Mouse (Mus musculus) embryo, embryonic 11 days (tissue): ENCODE data around the gene Flnb.

Experiments used
- DNase-seq: peaks from one replicate; pipeline ENCODE4 v3.0.0-alpha.2; 2015

Gene Flnb

DNA sequence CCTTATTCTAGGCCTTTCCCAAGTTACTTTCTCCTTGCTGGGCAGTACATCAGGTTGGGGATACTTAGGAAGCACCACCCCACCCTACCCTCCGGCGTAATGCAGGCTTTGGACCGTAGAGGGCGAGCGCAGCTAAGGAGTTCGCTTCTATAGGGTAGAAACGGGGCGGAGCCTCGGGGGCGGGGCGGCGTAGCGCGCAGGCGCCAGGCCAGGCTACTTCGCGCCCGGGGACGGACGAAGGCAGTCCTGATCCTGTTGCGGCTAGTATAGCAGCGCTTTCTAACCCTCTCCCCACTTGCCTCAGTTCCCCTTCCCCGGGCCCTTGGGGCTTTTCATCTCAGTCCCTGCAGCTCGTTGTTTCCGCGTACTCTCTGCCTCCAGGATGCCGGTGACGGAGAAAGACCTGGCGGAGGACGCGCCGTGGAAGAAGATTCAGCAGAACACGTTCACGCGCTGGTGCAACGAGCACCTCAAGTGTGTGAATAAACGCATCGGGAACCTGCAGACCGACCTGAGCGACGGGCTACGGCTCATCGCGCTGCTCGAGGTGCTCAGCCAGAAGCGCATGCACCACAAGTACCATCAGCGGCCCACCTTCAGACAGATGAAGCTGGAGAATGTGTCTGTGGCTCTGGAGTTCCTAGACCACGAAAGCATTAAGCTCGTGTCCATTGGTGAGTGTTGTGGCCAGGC is at the start of gene Flnb:
Gene Flnb (plus strand): TSS at position 188 of the 693 bp plus-strand sequence.
- peak; percentile 96 for DNase-seq

DNA sequence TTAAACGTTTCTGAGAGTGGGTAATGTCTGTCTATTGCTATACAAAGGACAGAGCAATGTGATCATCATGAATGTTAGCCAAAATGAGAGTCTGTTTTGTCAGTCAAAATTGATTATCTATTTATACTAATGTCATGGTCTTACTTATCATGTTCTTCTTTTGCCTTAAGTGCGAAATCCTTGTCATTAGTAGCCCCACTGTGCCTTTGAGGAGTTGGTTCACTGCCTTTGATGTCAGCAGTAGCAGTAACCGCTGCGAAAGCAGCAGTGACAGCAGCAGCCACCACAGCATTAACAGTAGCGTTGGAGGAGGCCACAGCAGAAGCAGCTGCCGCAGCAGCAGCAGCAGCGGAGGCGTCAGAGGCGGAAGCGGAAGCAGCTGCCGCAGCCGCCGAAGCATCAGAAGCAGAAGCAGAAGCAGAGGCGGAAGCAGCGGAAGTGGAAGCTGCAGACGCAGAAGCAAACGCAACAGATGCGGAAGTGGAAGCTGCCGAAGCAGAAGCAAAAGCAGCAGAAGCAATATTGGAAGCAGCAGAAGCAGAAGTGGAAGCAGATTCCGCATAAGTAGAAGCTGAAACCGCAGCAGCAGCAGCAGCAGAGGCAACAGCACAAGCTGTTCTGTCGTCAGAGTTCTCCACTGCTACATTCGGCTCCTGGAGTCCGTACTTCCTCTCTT is 43.9 kb upstream of the Flnb start:
- DNase-seq = peak; percentile 84

DNA sequence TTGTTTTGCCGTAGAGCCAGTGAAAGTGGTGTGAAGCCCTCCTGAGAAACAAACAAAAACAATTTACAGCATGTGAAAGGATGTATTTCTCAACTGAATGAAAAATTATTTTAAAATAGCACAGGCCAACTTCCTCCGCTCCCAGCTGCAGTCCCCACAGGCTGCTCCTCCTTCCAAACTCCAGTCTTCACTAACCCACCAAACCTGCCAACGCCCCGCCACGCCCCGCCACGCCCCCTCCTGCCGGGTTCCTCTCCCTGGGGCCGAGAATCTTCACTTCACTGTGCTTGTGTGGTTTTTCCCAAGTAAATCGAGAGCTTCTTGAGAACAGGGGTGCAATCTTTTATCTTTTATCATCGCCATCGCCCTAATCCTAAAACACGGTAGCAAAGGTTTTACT is 31.7 kb upstream of the Flnb start:
- DNase-seq = no peak

DNA sequence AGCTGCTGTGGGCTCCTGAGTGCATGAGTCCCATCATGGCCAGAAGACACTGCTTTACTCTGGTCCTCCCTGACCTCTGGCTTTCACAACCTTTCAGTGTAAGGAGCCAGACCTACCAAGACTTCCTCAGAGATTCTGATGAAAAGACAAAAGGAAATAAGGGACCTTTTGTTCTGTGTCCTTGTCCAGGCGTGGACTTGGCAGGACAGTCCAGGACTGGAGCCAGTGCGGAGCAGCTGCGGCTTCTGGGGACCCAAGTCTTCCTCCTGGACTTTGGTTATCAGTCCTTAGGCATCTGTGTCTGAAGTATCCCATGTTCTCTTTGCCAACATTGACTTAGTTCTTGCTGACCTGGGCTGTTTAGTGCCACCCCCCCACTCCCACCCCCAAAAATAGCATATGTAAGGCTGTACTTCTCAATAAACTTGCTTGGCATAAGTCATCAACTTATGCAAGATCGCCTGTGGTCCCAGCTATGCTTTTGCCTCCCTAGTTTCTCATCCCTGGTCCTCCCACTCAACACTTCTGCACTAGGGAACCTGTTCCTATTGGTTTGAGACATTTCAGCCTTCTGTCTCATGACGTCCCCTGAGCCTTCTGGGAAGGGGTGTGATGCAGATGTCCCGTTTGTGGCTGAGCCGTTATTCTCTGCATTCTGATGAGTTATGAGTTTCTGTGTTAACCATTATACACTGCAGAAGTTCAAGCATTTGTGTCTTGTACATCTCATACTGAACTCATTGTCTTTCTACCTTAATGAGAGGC is 28.3 kb upstream of the Flnb start:
- DNase-seq = no peak

DNA sequence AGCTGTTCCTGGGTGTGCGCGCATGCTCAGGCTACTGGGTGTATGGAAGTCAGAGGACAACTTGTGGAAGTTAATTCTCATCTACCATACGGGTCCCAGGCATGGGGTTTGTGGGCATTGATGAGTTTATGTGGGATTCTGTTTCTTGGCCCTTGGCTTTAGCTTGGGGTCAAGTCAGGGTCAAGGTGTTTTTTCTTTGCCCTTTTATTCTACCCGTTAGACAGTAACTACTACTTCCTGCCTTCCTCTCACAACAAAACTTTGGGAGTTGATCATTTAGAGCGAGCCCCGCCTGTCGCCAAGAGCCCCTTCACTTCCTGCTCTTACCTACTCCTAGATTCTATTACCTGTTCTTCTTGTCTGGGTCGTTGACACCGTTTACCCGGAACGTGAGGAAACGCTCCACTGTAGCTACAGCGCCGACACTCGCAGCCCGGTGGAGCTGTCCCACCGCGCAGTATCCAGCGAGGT is 26.7 kb upstream of the Flnb start:
- no peak for DNase-seq

DNA sequence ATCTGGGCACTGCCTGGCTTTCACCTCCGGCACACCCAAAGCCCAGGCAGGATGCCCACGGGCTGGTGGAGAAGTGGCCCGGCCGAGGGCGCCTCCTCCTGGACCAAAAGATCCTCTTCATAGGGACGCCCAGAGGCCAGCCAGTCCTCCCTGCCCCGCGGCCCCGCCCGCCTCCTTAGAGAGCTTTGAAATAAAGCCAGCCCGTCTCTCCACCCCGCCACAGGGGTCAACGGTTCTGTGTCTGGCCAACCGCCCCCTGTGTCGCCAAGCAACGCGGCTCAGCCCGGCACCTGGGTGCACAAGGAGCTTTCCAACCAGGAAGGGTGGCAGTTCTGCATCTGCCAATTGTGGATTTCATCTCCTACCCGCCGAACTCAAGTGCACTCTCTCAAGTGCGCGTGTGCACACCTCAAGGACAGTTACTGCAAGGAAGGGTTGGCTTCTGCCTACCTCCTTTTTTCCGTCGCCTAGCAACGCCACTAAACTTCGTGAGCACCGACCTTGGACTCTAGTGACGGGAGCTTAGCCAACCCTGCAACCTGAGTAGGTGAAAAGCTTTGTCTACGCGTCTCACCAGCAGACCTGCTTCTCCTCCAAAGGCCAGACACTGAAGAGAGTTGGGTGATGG is 26.1 kb upstream of the Flnb start, which contains the start of gene Gm26661:
Gene Gm26661 (plus strand): TSS at position 56 of the 628 bp plus-strand sequence.
- peak; percentile 80 for DNase-seq

DNA sequence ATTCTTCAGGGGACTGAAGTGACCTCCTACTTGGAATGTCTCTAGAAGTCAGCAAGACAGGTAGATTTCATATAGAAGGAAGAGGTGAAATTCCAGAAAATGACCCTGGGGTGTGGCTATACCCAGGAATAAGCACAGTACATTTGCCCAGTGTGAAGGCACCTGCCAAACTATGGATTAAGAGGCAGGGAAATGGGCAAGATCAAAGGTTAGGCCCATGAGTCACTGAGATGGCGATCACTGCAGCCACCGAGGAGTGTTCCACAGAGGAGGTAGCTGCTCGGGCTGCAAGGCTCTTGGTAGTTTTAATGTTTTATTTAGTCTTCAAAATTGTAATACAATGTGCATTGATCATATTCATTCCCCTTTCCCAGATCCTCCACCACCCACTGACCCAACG is 21.8 kb upstream of the Flnb start:
- DNase-seq = no peak

DNA sequence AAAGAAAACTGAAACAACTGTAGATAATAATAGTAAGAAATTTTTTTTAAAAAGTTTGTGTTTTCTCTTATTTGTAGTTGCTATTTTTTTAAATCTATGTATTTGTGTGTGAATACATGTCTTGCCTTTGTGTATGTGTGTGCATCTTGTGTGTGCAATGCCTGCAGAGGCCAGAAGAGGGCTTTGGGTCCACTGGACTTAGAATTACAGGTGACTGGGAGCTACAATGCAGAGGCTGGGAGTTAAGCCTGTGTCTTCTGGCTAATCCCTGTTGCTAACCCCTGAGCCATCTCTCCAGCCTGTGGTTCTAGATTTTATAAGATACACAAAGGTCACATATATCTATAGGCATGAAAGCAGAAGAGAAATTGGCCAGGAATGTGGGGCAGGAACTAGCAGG is 17.1 kb upstream of the Flnb start:
- no peak for DNase-seq

DNA sequence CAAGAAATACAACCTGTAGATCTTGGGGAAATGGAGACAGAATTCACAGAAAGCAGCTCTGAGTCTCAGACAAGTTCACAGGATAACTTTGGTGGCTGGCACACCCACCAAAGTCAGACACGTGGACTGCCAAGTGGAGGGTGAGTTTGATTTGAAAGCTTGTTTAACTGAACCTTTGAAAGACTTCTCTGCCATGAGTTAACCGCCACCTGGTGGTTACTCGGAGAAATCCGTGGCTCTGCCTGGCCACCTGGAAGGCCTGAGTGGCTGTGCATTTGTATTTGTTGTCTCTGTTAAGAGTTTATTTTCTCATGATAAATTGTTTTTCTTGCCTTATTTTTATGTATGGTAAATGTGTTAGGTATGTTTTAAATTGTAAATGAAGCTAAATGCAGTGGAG is 15.9 kb upstream of the Flnb start:
- peak; percentile 65 for DNase-seq

DNA sequence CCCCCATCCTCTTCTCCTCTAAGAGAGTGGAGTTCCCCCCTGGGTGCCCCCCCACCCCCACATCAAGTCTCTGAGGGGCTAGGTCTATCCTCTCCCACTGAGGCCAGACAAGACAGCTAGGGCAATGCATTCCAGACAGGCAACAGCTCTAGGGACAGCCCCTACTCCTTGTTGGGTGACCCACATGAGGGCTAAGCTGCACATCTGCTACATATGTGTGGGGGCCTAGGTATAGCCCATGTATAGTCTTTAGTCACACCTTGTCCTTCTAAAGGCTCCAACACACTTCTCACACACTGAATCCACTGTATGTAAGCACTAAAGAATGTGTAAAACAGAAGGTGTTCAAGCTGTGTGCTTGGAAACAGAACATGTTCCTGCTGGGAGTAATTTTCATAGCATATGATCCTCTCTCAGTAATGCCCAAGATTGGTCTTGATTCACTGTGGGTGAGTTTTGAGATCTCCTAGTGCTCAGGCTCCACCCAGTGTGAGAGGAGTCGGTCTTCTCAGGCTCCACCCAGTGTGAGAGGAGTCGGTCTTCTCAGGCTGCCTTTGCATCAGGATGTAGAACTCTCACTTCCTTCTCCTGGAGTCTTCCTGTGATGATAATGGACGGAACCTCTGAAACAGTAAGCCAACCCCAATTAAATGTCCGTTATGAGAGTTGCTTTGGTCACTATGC is 13.7 kb upstream of the Flnb start:
- DNase-seq = no peak

DNA sequence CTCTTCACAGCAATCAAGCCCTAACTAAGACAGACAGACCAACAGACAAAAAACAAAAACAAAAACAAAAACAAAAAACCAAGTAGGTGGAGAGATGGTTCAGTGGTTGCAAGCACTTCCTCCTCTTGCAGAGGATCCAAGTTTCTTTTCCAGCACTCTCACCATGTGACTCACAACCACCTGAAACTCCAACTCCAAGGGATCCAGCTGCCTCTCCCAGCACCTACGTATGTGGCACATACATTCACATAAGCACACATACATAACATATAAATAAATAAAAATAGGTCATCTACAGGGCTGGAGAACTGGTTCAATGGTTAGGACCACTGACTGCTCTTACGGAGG is 13.2 kb upstream of the Flnb start:
- no peak for DNase-seq

DNA sequence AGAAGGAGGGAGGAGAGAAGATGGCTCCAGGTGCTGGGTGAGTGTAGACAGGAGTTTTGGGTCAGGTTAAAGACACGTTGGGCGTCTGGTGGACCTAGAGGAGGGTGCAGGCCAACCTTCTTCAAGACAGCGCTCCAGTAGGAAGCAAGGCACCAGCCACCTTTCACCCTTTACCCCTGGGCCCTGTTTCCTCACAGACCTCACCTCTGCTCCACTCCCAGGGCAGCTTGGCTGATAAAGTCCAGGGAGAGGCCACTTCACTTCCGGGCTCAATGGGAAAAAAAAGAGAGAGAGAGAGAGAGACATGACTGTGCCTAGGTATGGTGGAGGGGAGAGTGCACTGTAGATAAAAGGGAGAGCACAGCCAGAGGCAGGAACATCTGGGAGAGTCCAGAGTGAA is 10.0 kb upstream of the Flnb start:
- no peak for DNase-seq

DNA sequence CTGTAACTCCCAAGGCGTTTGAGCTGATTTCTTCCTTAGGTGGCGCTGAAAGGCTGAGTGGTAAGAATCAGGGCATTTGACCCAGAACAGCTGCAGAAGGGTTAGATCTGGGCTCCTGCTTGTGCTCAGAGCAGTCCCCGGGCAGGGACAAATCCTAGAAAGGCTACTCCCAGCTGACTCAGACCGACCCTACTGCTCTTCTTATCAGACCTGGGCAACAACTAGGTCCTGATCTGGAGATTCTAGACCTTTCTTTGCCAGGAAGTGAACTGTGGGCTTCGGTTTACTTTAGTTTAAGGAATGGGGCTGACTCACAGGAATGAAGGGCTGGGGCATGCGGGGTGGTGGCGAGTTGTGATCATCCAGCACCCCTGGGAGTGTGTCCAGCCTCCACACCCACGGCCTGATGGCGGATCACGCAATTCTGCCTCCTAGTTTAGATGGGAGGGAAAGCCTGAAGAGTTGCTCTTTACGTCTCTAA is 9.2 kb upstream of the Flnb start:
- no peak for DNase-seq

DNA sequence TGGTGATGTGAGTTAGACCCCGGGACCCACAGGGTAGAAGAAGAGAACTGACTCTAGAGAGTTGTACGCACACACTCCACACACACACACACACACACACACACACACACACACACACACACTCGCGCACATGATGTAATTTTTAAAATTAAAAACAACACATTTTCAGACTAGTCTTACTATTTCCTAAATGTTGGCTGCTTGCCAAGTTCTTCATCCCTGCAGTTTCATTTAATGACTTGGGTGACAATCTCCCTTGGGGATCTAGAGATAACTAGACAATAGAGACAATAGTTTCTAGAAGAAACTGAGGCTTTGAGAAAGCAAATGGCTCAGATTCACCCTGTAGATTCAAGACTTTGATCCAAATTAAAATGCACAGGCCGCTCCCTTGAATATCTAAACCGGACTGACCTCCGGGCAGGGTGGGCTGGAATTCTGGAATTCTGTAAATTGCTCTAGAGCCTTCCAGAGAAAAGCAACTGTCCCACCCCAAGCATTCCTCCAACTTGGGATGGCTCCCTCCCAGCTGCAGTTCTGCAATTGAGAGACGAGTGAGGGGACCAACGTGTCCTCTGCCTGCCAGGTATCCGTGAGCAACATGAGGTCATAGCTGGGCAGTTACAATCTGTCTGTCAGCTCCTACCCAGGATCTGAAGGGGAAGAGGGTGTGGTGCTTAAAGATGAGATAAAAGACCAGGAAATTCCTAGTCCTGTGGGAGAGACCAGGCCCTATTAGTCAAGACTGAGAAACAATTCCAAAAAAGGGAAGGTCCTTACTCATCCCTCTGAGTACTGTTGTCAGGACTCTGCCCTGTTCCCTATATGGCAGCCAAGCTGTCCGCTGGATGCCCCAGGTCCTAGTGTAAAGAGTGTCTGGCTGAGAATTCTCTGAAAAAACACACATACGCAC is 8.5 kb upstream of the Flnb start:
- DNase-seq = no peak

DNA sequence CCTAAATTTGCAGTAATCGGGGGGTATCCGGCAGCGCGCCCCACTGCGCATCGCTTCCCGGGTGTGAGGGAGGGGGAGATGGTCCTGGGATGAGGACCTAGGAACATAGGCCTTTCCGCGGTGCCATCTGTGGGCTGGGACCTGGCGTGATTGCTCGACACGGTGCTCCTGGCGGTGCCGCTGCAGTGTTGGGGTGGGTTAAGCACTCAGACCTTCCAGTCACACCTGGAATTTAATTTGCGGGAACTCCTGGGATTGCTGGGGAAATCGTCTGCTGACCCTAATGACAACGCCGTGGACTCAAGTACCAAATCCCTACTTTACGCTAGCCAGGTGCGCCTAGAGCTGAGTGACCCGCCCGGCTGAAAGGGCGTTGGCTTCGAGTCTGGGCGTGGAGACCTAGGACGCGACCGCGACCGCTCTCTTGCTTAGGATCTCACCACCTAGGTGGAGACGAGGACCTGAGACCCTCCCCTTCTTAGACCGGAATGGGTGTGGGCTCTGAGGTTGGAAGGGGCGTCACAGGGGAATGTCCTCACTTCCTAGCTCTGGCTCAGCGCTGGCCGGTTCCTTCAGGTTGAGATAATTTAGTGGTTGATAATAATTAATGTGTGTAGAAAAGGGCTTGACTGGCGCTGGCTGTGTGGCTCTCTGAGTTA is 835 bp downstream of the Flnb start:
- DNase-seq = peak; percentile 49

DNA sequence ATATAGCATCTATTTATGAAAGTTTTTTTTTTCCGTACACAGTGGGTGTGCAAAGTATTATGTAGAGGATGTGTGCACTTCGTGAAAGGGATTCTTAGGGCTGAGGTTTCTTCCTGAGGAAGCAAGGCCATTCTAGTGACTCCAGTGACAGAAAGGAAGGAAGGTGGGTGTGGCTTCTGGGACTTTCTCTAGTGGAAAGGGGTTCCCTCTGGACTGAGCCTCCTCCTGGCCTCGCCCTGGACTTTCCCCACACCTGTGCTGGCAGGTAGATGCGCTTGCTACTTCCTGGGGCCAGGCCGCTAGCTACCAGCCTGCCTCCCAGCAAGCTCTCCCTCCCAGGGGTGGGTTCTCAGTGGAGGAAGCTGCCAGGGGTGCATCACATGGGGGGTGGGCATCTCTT is 1.7 kb downstream of the Flnb start:
- no peak for DNase-seq

DNA sequence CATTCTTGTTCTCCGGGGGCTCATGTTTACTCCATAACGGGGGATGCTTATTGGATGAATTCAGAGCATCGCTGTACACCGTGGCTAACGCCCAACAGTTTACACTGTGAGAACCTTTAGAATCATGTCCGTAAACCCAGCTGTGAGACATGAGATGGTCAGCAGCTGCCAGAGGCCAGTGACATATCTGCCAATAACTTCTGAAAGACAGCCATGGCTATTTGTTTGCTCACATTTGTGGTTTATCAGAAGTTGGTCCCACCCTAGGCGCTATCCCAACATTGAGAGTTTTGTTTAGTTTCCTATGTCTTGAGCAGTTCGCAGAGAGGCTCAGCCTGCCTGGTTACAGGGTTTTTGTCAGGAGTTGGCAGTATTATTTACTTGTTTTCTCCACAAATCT is 3.6 kb downstream of the Flnb start:
- no peak for DNase-seq

DNA sequence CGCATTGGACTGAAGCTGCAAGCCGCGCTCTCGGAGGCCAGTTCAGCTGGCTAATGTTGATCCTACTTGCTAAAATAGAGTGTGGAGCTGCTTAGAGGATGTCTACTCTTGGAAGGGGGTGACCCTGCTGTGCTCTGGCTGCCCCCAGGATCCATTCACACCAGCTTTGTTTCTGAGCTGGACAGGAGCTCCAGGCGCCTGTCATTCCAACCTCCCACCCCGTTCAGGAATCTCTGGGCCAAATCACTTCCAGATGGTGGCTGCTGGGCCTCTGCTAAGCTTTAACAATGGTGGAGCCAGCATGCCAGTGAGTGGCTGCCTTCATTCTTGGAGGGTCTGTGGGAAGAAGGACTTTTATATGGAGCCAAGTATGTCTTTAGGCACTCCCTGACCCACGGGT is 4.9 kb downstream of the Flnb start:
- peak; percentile 89 for DNase-seq

DNA sequence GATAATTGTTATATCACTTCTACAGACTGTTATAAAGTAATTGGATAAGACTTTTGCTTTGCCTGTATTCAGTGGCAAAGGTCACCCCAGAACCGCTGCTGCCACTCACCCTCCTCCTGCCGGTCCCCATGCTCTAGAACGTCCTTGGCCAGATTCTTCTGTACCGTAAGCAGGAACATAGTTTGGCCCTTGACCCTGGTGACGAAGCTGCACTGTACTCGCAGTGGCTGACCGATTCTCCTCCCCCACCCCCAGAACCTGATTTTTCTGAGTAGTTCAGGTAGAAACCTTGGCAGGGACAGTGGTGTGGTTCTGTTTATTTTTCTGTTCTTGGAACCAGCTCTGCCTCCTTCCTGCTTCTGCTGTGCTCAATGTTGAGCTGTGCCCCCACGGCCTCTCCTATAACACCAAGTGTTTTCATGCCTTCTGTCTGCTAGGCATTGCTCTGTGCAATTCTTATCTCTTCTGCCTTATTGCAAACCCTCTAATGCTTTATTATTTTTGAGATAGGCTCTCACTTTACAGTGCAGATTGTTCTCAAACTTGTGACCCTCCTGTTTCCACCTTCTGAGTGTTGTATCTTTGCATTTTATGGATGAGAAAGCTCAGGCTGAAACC is 7.0 kb downstream of the Flnb start:
- no peak for DNase-seq

DNA sequence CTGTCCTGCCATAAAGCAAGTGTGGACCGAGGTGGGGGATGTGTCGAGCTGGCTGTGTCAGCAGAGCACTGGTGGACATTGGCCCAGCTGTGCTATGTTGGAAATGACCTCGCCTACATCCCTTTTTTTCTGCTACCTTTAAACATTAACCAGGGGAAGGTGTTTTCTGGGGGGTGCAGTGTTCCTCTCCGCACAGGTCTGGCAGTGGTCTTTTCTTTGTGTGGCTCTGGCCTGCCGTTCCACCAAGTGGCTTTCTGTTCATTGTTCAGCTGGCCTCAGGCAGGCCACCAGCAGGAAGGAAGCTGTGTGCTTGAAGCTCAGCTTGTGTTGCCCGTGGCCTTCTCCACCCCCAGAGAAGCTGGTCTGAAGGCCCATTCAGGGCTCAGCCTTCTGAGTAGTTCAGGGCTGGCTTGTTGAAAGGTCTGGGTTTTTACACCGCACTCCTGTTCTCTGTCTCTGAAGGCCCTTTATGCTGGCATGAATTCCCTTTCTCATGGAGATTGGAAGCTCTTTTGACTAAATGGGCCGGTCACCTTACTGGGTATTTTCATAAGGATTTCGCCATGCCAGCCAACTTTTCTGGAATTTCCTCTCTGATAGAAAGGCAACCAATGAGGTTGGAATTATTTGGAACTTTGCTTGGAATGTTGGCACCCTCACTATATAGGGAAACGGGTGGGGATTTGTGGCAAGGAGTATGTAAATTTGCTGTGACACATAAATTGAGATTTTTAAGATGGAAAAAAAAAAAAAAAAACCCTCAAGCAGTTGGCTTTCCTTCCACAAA is 8.6 kb downstream of the Flnb start:
- DNase-seq = peak; percentile 46
